Mouse (Mus musculus) hindbrain, embryonic 16.5 days (tissue): Measurements from ENCODE around the gene Trmt61a. TPM values are rescaled to one million over a fixed set of nuclear protein-coding genes. Genes with fewer than 3 reads are reported as not detected.

ENCODE experiments used
- ATAC-seq: fragments of 200-750 bp; cut with Nextera tagmentation; 2 replicates; pipeline ENCODE4 v1.8.0; 2017; ENCODE audit warnings: moderate TSS enrichment, moderate library complexity
- H3K27ac ChIP-seq: fragments of 300-500 bp; sonication (generic); 2 replicates; pipeline ENCODE4 v1.5.1; 2014; ENCODE audit warnings: low read depth, mild to moderate bottlenecking, control low read depth, low read length, moderate library complexity
- H3K27me3 ChIP-seq: fragments of 300-500 bp; sonication (generic); replicated peaks from 2 replicates; pipeline ENCODE4 v1.6.1; 2014; ENCODE audit warnings: low read length; ENCODE audit not compliant: control insufficient read depth, insufficient read depth
- H3K36me3 ChIP-seq: fragments of 300-500 bp; sonication (generic); 2 replicates; pipeline ENCODE4 v1.6.1; 2014; ENCODE audit warnings: mild to moderate bottlenecking, low read length, moderate library complexity, mixed read lengths; ENCODE audit not compliant: control insufficient read depth, insufficient read depth
- H3K4me1 ChIP-seq: fragments of 300-500 bp; sonication (generic); 2 replicates; pipeline ENCODE4 v1.6.1; 2014; ENCODE audit warnings: low read depth, low read length; ENCODE audit not compliant: control insufficient read depth, insufficient read depth
- H3K4me2 ChIP-seq: fragments of 300-500 bp; sonication (generic); 2 replicates; pipeline ENCODE4 v1.6.1; 2014; ENCODE audit warnings: mild to moderate bottlenecking, low read length, control low read depth, moderate library complexity
- H3K4me3 ChIP-seq: fragments of 300-500 bp; sonication (generic); 2 replicates; pipeline ENCODE4 v1.5.1; 2014; ENCODE audit warnings: mild to moderate bottlenecking, low read length, control low read depth, moderate library complexity
- H3K9ac ChIP-seq: fragments of 300-500 bp; sonication (generic); 2 replicates; pipeline ENCODE4 v1.6.1; 2014; ENCODE audit warnings: low read depth, mild to moderate bottlenecking, control low read depth, low read length, moderate library complexity
- H3K9me3 ChIP-seq: fragments of 300-500 bp; sonication (generic); 2 replicates; pipeline ENCODE4 v1.6.1; 2014; ENCODE audit warnings: mild to moderate bottlenecking, low read length, moderate library complexity; ENCODE audit not compliant: control insufficient read depth
- WGBS: fragments of 180-500 bp; shearing (Covaris S2); extraction: QIAGEN DNeasy Blood & Tissue Kit; methylation state at CpG from one replicate; pipeline ENCODE4 v1.1.7; 2014; 5-methylcytosine and 5-hydroxymethylcytosine counted together
- polyA plus RNA-seq: library from polyadenylated mRNA; unstranded; fragments of >200 nt; fragmentation: Nextera tagmentation; extraction: Ambion mirVana; gene quantifications from 2 replicates; pipeline ENCODE4 v1.2.1, GENCODE M21; 2015

The Trmt61a gene
- polyA plus RNA-seq, 1 experiment from 2014 or later: 8.8 TPM

DNA sequence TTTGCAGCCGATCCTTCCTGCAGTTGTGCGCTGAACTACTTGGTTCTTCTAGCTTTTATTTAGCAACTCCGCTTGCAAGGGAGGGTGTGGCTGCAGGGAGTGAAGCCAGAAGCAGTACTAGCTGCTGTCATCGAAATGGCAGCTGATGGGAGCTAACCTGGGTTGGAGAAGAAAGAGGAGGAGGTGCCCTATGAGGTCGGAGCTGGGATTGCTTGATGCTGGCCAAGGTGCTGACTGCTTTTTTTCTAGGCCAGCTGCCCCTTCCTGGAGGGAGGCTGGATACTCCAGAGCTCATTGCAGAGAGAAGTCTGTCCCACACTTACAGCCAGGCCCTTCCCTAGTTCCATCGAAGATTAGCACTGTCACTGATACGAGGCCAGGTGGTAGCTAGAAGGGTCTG lies 1.1 kb downstream of the Trmt61a start:
- ATAC-seq: no peak
- H3K36me3 ChIP-seq: no peaks in the 10 kb centered on the region
- H3K27me3 ChIP-seq: peaks cover 2% of the 10 kb centered on the region; the same call in 1 of the 2 replicates
- H3K27ac ChIP-seq: no peak overlapping the region
- no peaks in the 10 kb centered on the region for H3K9me3 ChIP-seq
- peak overlapping the region; percentile 60 for H3K4me3 ChIP-seq
- WGBS: 65% methylated on average over 7 of the region's 7 CpGs
- H3K4me2 ChIP-seq: peak overlapping the region; percentile 97
- H3K4me1 ChIP-seq: peaks cover 19% of the 10 kb centered on the region
- H3K9ac ChIP-seq: peak overlapping the region; percentile 80; the same call in 1 of the 2 replicates

DNA sequence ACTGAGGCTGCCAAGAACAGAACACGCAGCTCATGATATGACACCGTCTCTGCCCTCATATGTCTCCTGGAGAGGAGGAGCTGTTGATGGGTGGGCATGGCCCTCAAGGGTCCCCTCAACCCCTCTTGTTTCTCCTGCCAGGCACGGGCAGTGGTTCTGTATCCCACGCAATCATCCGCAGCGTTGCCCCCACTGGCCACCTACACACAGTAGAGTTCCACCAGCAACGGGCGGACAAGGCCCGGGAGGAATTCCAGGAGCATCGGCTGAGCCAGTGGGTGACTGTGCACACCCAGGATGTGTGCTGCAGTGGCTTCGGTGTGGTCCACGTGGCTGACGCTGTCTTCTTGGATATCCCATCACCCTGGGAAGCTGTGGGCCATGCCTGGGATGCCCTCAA lies 2.8 kb downstream of the Trmt61a start:
- Histone ChIP-seq H3K9ac (no peak overlapping the region), H3K27ac (no peak overlapping the region), H3K27me3 (0 out of 2 replicates have a peak, but pooled peaks cover under 1% of the 10 kb centered on the region), H3K36me3 (no peaks in the 10 kb centered on the region), H3K4me2 (no peak overlapping the region), H3K9me3 (no peaks in the 10 kb centered on the region), H3K4me1 (peaks cover 19% of the 10 kb centered on the region), H3K4me3 (no peak overlapping the region)
- ATAC-seq: no peak
- 95% methylated on average over 12 of the region's 13 CpGs for WGBS

DNA sequence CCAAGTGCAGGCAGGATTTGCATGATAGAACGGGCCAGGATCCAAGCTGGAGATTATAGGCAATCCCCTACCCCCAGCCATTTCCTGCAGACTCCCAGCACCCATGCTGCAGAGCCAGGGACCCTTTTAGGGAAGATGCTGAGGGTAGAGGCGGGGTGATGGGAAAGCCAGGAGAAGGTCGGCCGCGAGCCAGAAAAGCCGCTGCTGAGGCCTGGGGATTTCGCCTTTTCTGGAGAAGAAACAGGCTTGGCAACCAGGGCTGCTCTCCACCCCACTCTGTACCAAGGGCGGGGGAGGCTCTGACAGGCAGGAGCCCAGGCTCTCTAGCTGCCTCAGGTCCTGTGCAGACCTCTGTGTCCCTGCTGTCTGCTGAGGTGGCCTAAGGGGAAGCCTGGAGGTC lies 3.4 kb downstream of the Trmt61a start:
- Histone ChIP-seq H3K27ac (no peak overlapping the region), H3K4me3 (no peak overlapping the region), H3K4me1 (peaks cover 19% of the 10 kb centered on the region), H3K4me2 (no peak overlapping the region), H3K9ac (no peak overlapping the region), H3K36me3 (no peaks in the 10 kb centered on the region), H3K27me3 (no peaks in the 10 kb centered on the region), H3K9me3 (no peaks in the 10 kb centered on the region)
- WGBS: 81% methylated on average over 8 of the region's 8 CpGs
- ATAC-seq: no peak

DNA sequence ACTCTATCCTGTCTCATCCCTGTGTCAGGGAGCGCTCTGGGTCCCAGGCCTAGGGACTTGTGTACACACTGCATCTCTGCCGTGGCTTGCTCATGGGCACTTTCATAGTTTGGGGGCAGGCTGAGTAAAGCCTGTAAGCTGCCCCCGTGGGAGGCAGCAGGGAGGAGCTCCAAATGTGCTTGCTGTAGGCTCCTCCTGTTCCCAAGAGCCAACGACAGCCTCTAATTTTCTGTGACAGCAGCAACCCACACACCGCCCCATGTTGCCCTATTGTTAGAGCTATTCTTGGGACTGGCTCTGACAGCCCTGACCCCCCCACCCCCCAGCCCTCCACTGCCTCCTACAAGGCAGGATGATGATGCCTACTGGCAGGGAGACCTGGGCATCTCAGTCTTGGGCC lies 4.1 kb downstream of the Trmt61a start:
- H3K27ac ChIP-seq: no peak overlapping the region

DNA sequence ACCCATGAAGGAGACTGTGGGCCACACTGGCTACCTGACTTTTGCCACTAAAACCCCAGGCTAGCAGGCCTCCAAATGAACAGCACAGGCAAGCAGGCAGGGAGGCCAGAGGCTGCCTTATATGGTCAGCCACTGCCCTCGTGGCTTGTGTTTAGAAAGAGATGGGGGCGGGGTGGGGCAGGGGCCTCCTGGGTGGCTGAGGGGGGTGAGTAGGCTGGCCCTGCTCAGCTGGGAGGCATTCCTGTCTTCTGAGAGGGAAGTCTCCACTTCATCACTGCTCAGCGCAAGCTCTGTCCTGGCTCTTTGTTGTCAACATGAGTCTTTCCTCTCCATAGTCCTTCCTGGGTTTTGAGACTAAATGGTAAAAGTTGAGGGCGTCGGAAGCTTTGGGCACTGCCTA lies 4.9 kb downstream of the Trmt61a start:
- Histone ChIP-seq H3K4me3 (no peak overlapping the region), H3K4me1 (peaks cover 24% of the 10 kb centered on the region), H3K36me3 (no peaks in the 10 kb centered on the region), H3K9ac (no peak overlapping the region), H3K4me2 (no peak overlapping the region), H3K9me3 (no peaks in the 10 kb centered on the region), H3K27ac (no peak overlapping the region), H3K27me3 (no peaks in the 10 kb centered on the region)
- no peak for ATAC-seq
- WGBS: 63% methylated on average over 5 of the region's 5 CpGs

More for the DNA sequence above, 4.1 kb downstream of the Trmt61a start:
- Histone ChIP-seq H3K4me1 (peaks cover 22% of the 10 kb centered on the region), H3K36me3 (no peaks in the 10 kb centered on the region), H3K27me3 (no peaks in the 10 kb centered on the region), H3K9ac (no peak overlapping the region), H3K9me3 (no peaks in the 10 kb centered on the region), H3K4me3 (no peak overlapping the region), H3K4me2 (no peak overlapping the region)
- 74% methylated on average over 5 of the region's 5 CpGs for WGBS
- no peak for ATAC-seq

DNA sequence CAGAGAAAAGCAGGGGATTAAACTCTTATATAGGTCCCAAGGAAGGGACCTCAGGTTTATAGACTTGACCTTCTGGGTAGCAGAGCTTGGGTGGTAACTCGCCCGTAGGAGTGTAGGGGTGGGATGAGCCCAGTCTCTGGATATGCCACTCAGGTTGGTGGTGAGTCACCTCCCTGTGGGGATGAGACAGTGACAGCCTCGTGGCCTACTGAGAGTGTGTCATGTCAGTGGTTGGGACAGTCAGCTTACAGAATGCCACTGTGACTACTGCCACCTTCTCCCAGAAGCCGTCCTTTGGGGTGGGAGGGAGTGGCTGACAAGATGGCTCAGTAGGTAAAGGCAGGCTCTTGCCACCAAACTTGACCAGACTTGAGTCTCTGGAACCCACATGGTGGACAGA lies 8.5 kb downstream of the Trmt61a start:
- Histone ChIP-seq H3K9me3 (no peaks in the 10 kb centered on the region), H3K9ac (no peak overlapping the region), H3K27ac (peak overlapping the region; percentile 88), H3K27me3 (no peaks in the 10 kb centered on the region), H3K4me1 (peaks cover 27% of the 10 kb centered on the region), H3K36me3 (no peaks in the 10 kb centered on the region), H3K4me2 (no peak overlapping the region), H3K4me3 (no peak overlapping the region)
- 95% methylated on average over 4 of the region's 4 CpGs for WGBS
- no peak for ATAC-seq

DNA sequence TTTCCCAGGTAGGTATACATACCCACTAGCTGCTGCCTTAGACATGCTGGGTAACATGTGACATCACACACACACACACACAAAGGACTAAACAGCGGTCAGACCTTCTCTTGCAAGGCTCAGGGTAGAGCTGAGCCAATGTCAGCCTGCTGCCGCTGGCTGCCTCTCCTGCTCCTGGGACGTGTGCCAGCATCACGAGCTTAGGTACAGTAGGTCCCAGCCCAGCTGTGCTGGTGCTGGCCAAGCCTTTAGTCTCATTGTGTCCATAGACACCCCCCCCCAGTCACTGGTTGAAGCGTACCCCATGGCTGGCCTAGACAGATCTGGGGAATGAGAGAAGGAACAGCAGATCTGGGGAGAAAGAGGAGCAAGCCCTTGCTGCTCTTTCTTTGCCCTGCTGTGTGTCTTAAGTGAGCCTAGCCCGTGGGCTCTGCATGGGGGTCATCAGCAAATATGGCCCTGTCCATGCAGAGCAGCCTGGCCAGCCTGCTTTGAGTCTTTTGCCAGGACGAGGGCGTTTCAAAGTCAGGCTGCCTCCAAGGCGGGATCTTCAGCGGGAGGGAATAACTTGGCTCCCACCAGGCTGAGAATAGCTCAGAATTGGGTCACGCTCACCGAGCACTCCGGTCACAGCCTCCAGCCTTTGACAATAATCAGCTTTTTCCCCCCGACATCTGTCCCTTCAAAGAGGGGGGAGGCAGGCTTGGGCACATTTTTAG lies 9.6 kb downstream of the Trmt61a start:
- H3K36me3 ChIP-seq: no peaks in the 10 kb centered on the region
- peak; percentile 62 for ATAC-seq
- H3K4me3 ChIP-seq: no peak overlapping the region
- H3K4me1 ChIP-seq: peaks cover 34% of the 10 kb centered on the region
- 9% methylated on average over 14 of the region's 14 CpGs for WGBS
- H3K4me2 ChIP-seq: peak overlapping the region; percentile 0; the same call in 1 of the 2 replicates
- H3K9ac ChIP-seq: peak overlapping the region; percentile 47
- no peaks in the 10 kb centered on the region for H3K9me3 ChIP-seq
- peak overlapping the region; percentile 88 for H3K27ac ChIP-seq
- no peaks in the 10 kb centered on the region for H3K27me3 ChIP-seq

DNA sequence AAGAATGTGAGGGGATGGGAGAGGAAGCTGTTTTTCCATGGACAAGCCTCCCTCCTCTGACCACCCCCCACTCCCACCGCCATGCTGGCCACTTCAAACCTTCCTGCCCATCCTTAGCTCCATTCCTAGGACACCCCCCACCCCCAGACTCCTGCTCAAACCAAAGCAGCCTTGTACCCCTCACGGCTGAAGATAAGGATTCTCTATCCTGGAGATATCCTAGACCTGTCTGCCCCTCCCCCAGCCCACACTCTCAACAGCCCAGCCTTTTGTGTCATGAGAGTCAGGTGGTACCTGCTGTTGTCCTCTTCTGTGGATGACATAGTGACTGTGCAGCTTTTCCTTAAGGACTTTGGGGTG lies 10.1 kb downstream of the Trmt61a start:
- Histone ChIP-seq H3K36me3 (no peaks in the 10 kb centered on the region), H3K9me3 (no peaks in the 10 kb centered on the region), H3K4me2 (no peak overlapping the region; the same call in 1 of the 2 replicates), H3K27ac (peak overlapping the region; percentile 88), H3K4me3 (no peak overlapping the region), H3K27me3 (no peaks in the 10 kb centered on the region), H3K9ac (peak overlapping the region; percentile 18; the same call in 1 of the 2 replicates), H3K4me1 (peaks cover 40% of the 10 kb centered on the region)
- 23% methylated on average over 2 of the region's 2 CpGs for WGBS
- no peak for ATAC-seq

DNA sequence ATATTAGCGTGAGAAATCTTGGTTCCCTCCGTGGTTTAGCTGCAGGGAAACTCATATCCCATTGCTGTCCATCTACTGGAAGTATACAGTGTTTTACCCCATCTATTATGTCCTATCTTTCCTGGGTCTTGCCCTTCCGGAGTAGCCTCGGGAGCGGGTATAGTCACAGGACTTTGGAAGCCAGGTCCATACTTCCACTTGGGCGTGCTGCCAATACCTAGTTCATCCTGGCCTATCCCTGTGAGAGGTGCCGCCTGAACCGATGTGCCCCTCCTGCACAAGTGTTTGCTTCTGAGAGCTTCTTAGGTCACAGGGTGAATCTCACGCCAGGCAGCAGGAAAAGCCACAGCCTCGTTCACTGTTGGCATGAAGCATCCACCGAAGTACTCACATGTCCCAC lies 11.5 kb downstream of the Trmt61a start:
- H3K27ac ChIP-seq: no peak overlapping the region; the same call in 1 of the 2 replicates
- H3K4me3 ChIP-seq: no peak overlapping the region
- H3K36me3 ChIP-seq: no peaks in the 10 kb centered on the region
- no peaks in the 10 kb centered on the region for H3K27me3 ChIP-seq
- no peaks in the 10 kb centered on the region for H3K9me3 ChIP-seq
- H3K4me2 ChIP-seq: no peak overlapping the region
- 76% methylated on average over 11 of the region's 11 CpGs for WGBS
- ATAC-seq: no peak
- H3K9ac ChIP-seq: no peak overlapping the region
- peaks cover 54% of the 10 kb centered on the region for H3K4me1 ChIP-seq
